Mouse (Mus musculus) forelimb bud, embryonic 11.5 days (tissue): ENCODE measurements at regions not wholly inside any gene's neighbourhood (a gene's known extent, or its start where the extent isn't known, plus 50 kb on each side); places are given as distances from the start of the nearest gene placed in this dataset.

Experiments used
- DNase-seq: peaks from one replicate; pipeline ENCODE4 v3.0.0-alpha.2; 2012; ENCODE audit warnings: low read depth, low spot score

DNA sequence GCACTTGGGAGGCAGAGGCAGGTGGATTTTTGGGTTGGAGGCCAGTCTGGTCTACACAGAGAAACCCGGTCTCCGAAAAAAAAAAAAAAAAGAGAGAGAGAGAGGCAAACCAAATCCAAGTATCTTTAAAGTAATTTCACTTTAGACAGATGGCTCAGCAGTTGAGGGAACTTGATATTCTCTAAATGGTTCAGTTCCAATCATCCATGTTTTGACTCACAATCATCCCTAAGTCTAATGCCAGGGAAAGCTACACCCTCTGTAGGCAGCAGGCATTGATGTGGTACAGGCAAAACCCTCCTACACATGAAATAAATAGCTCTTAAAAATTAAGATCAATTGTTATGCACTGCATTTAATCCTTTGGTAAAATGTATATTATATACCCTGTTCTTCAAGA, 248.8 kb upstream of the Gm5152 start:
- DNase-seq: no peak

GRCm38 (mm10) chr5:10478073-10478472, 231.7 kb upstream of the Gm5152 start:
- no peak for DNase-seq

DNA sequence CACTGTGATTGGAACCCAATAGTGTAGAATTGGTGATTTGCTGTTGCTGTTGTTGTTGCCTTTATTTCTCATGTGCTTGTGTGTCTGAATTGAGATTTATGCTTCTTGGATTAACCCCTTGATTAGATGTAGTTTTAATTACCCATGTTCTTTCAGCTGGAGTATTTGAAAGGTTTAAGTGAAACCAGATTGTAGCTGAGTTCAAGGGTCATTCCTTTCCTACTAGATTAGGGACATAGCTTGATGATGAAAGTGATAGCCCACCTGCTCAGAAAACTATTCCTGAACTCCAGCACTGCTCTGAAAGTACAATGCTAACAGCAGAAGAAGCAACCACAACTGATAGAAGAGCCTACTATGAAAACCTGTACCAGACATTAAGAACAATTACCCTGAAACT, 231.1 kb upstream of the Gm5152 start:
- peak; percentile 25 for DNase-seq

GRCm38 (mm10) chr5:10446584-10446983, 200.3 kb upstream of the Gm5152 start:
- peak; percentile 1 for DNase-seq

GRCm38 (mm10) chr5:10417691-10418217, 171.4 kb upstream of the Gm5152 start:
- no peak for DNase-seq

GRCm38 (mm10) chr5:10416949-10417348, 170.6 kb upstream of the Gm5152 start:
- no peak for DNase-seq

DNA sequence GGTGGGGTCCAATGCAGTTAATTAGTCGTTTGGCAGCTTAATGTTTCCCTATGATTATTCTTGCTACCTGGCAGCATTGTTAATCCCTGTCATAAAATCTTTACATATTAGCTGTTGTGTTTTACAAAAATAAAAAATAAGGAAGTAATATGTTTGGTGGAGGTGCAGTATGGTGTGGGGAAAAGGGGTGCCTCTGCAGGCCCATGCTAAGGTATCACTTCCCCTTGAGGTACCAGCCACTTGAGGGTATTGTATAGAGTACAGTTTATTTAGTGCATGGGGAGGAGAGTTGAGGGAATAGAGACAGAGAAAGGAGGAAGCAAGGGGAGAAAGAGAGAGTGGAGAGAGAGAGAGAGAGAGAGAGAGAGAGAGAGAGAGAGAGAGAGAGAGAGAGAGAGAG, 167.7 kb upstream of the Gm5152 start:
- no peak for DNase-seq

- no peak for DNase-seq
These were observed 147.2 kb upstream of the Gm5152 start for GRCm38 (mm10) chr5:10393571-10393970.

GRCm38 (mm10) chr5:10388991-10389390, 142.7 kb upstream of the Gm5152 start:
- no peak for DNase-seq

DNA sequence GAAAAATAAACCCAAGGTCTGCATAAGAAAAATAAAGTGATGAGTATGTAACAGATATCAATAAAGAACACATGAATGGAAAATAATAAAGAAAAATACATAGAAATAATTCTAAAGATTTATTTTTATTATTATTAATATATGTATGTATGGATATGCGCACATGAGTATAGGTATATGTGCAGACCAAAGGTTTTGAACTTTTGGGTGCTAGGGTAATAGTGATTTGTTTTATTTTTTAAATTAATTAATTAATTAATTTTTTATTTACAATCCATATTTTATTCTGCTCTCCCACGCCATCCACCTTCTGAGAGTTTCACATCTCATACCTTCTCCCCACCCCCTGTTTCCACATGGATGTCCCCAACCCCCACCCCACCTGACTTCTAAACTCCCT, 105.8 kb upstream of the Gm5152 start:
- no peak for DNase-seq

DNA sequence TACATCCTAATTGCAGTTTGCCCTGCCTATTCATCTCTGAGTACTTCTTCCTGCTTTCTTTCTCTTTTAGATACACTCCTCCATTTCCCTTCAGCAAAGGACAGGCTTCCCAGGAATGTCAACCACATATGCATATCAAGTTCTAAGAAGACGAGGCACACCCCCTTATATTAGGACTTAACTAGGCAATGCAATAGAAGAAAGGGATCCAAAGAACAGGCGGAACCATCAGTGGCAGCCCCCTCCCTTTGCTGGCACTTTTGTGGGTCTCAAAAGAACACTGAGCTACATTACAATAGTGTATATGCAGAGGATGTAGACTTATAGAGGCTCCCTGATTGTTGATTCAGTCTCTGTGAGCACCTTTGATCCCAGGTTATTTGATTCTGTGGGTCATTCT, 74.3 kb upstream of the Gm5152 start:
- no peak for DNase-seq
